Comparison of ENCODE assay signal across 11 mouse cellular contexts in genomic region chrX:140428252-140428651, GRCm38 (mm10). TPM values are rescaled to one million over a fixed set of nuclear protein-coding genes. Genes with fewer than 3 reads are reported as not detected.
DNase-seq lines count a peak whose midpoint lies in the region; ATAC-seq and TF ChIP-seq lines count a peak whose summit lies in the region.
"Had no signal": no experiment of that assay in that cellular context is flagged by ENCODE, and none has a peak within 500 bp of the region (broad histone marks: within the 10 kb centered on the region; RNA-seq: fewer than 3 reads in every experiment).

No protein-coding gene starts in this region.

- H3K9me3 ChIP-seq in hindbrain, embryonic 13.5 days = no peaks in the 10 kb centered on the region
- H3K9me3 ChIP-seq: liver, embryonic 15.5 days had no signal

- H3K4me1 ChIP-seq in hindbrain, embryonic 13.5 days (replicated peaks) = no peaks in the 10 kb centered on the region
- H3K4me1 ChIP-seq: liver, embryonic 15.5 days had no signal

- 75% methylated on average over 7 of the region's 8 CpGs for WGBS in hindbrain, embryonic 13.5 days

- peak; percentile 13; the same call in 1 of the 2 replicates for TF ChIP-seq CTCF in left cerebral cortex, adult 2 months (IDR thresholded peaks at IDR 0.05)

- no peak overlapping the region for H3K9ac ChIP-seq in hindbrain, embryonic 13.5 days
- H3K9ac ChIP-seq: liver, embryonic 15.5 days had no signal

- H3K27me3 ChIP-seq in hindbrain, embryonic 13.5 days = peaks cover 10% of the 10 kb centered on the region; the same call in 1 of the 2 replicates
- H3K27me3 ChIP-seq: liver, embryonic 15.5 days had no signal

- no peak overlapping the region for H3K4me3 ChIP-seq in left cerebral cortex, adult 2 months
- no peak overlapping the region for H3K4me3 ChIP-seq in hindbrain, embryonic 13.5 days
- H3K4me3 ChIP-seq: liver, embryonic 15.5 days had no signal

- H3K27ac ChIP-seq in left cerebral cortex, adult 2 months = no peak overlapping the region
- H3K27ac ChIP-seq in hindbrain, embryonic 13.5 days = no peak overlapping the region
- H3K27ac ChIP-seq: liver, embryonic 15.5 days had no signal

- H3K36me3 ChIP-seq in hindbrain, embryonic 13.5 days = peaks cover 10% of the 10 kb centered on the region; the same call in 1 of the 2 replicates
- H3K36me3 ChIP-seq: liver, embryonic 15.5 days had no signal

- no peak for ATAC-seq in hindbrain, embryonic 13.5 days (ENCODE audit: low FRiP score)

- H3K4me2 ChIP-seq in hindbrain, embryonic 13.5 days = no peak overlapping the region
- H3K4me2 ChIP-seq: liver, embryonic 15.5 days had no signal

- peak; percentile 3 for DNase-seq in cerebellum, adult 9-11 months
- DNase-seq in cerebellum, adult 18-20 months = no peak
- no peak for DNase-seq in left cerebral cortex, adult 2 months (ENCODE audit: extremely low spot score in 1 of 2, low spot score in 2 of 2)
- DNase-seq in left cerebral cortex, adult 9 months (ENCODE audit: low spot score in 2 of 2) = no peak
- peak; percentile 46 for DNase-seq in adipocyte (ENCODE audit: low spot score)
- peak; percentile 37 for DNase-seq in naive thymus-derived CD4-positive, alpha-beta T cell, adult 2 months (ENCODE audit: low read depth)
- no peak for DNase-seq in frontal cortex, postnatal 10 days (ENCODE audit: low spot score in 2 of 2)
- DNase-seq: heart, postnatal 4 days; layer of hippocampus, adult 9-11 months had no signal

- intact Hi-C loops in left cerebral cortex, adult 2 months (cut with DNase I) = no loop called here

RNA-seq across cellular contexts. Expression of gene Prps1, which starts 28.2 kb away (rescaled TPM):
- total RNA-seq in left cerebral cortex, adult 2 months (2021) = 10 to 100 TPM; 62.8 to 76.9 TPM
- polyA plus RNA-seq in hindbrain, embryonic 13.5 days (2015; fragmentation: Nextera tagmentation; extraction: Ambion mirVana) = 65.6 and 67.5 TPM in 2 replicates

Comparison
In these comparisons a context has a peak if more than half of its experiments do, and no peak if none do; other contexts are left out.
1. DNase-seq: peak in cerebellum, adult 9-11 months (single experiment), adipocyte (single experiment) and naive thymus-derived CD4-positive, alpha-beta T cell, adult 2 months (single experiment); none in cerebellum, adult 18-20 months (0 of 2), left cerebral cortex, adult 2 months (0 of 2), left cerebral cortex, adult 9 months (0 of 2) and frontal cortex, postnatal 10 days (0 of 2).